Mouse (Mus musculus) stomach, postnatal 0 days (tissue): ENCODE data around the gene Scaf4.

Experiments
- CTCF ChIP-seq: IDR thresholded peaks from 2 replicates; pipeline ENCODE4 v1.5.1; 2016; ENCODE audit warnings: antibody characterized with exemption, low read depth, mild to moderate bottlenecking, moderate library complexity
- EP300 ChIP-seq: optimal IDR thresholded peaks from 2 replicates; pipeline ENCODE3; 2016; ENCODE audit warnings: antibody characterized with exemption

DNA sequence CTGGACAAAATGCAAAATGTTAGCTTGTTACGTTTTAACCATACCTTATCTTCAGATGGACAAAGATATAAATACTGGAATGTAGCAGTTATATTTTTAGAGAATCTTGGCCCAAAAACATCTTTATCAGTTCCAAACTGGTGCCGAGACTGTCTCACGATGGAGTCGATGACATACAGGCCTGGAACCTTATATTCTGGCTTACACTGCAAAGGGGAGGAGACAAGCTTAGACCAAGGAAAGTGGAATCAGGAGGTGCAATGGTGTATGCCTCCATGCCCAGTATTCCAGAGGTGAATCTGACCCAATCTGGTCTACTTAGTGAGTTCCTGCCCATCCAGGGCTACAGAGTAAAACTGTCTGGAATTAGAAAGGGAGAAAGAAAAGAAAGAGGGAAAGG lies 24.2 kb downstream of the Scaf4 start:
- TF ChIP-seq EP300: no peak
- TF ChIP-seq CTCF: no peak
